In the genomic region with DNA sequence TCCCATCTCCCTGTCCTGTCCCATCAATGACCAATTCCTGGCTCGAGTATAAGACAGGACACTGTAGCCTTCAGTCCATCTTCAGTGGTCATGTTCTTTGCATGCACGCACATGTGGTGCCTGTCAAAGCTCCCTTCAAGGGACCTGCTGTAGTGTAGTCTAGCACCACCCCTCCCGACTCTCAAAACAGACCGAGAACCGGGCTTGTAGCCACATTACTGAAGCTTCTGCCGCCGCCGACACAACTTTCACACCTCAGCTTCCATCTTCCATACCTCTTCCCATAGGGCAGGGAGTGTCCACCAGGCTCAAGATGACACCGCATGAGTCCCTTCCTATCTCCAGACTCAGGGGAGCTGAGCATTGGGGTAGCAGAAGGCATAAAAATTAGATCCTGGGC, we compare ENCODE assay signal across 28 mouse cellular contexts. TPM values are rescaled to one million over a fixed set of nuclear protein-coding genes. Genes with fewer than 3 reads are reported as not detected.
"Had no signal": no experiment of that assay in that cellular context is flagged by ENCODE, and none has a peak within 500 bp of the region (broad histone marks: within the 10 kb centered on the region; RNA-seq: fewer than 3 reads in every experiment).

No protein-coding gene starts in this region.

- H3K4me3 ChIP-seq: gastrocnemius, adult 2 months; heart, embryonic 10.5 days; heart, embryonic 12.5 days; hindbrain, embryonic 10.5 days; hindbrain, embryonic 12.5 days; intestine, embryonic 15.5 days; limb, embryonic 10.5 days; limb, embryonic 12.5 days; liver, embryonic 13.5 days had no signal

- H3K27ac ChIP-seq: gastrocnemius, adult 2 months; heart, embryonic 10.5 days; hindbrain, embryonic 10.5 days; hindbrain, embryonic 12.5 days; intestine, embryonic 15.5 days; limb, embryonic 10.5 days; limb, embryonic 12.5 days; liver, embryonic 13.5 days had no signal

- DNase-seq: gastrocnemius, adult 2 months; gastrocnemius, postnatal 10 days; gastrocnemius, postnatal 25 days; heart, adult 18-20 months; heart, postnatal 10 days; heart, postnatal 4 days; kidney, adult 18-20 months; kidney, adult 8-10 months; kidney, postnatal 10 days; kidney, postnatal 25 days; kidney, postnatal 4 days; liver; liver, embryonic 13.5 days had no signal

RNA-seq across cellular contexts. Expression of a gene that starts 25.2 kb away (rescaled TPM):
- total RNA-seq: gastrocnemius, adult 2 months; gastrocnemius, postnatal 10 days; gastrocnemius, postnatal 25 days; gastrocnemius, postnatal 4 days; heart, adult 18-20 months; heart, adult 8-10 months; heart, postnatal 10 days; heart, postnatal 25 days; heart, postnatal 4 days; layer of hippocampus, adult 18-20 months; layer of hippocampus, postnatal 10 days; layer of hippocampus, postnatal 25 days; left cerebral cortex, adult 18-20 months had no signal

RNA-seq across cellular contexts. Expression of a gene that starts 27.7 kb away (rescaled TPM):
- polyA plus RNA-seq: inflammation-experienced regulatory T-cells, adult 6 months; limb, embryonic 10.5 days had no signal
